Mouse (Mus musculus) myocyte (in vitro differentiated cells): ENCODE measurements around the gene Htt. TPM values are rescaled to one million over a fixed set of nuclear protein-coding genes. Genes with fewer than 3 reads are reported as not detected.

ENCODE experiments used
- H3K27me3 ChIP-seq: one replicate; pipeline ENCODE4 v1.6.1; 2011; ENCODE audit not compliant: control insufficient read depth, insufficient read depth, insufficient read length
- H3K36me3 ChIP-seq: one replicate; pipeline ENCODE4 v1.6.1; 2011; ENCODE audit not compliant: control insufficient read depth, insufficient read depth
- H3K4me2 ChIP-seq: one replicate; pipeline ENCODE4 v1.6.1; 2011; ENCODE audit warnings: low read depth, control low read depth
- H3K4me3 ChIP-seq: one replicate; pipeline ENCODE4 v1.5.1; 2011; ENCODE audit warnings: mild to moderate bottlenecking, control low read depth, moderate library complexity
- H3K79me2 ChIP-seq: one replicate; pipeline ENCODE4 v1.6.1; 2011; ENCODE audit not compliant: control insufficient read depth, insufficient read depth
- H3ac ChIP-seq: one replicate; pipeline ENCODE4 v1.6.1; 2011; ENCODE audit not compliant: control insufficient read depth, insufficient read length
- CEBPB ChIP-seq: IDR thresholded peaks from 2 replicates; pipeline ENCODE4 v1.6.1; 2011; ENCODE audit warnings: mild to moderate bottlenecking, moderate library complexity; ENCODE audit not compliant: poor library complexity, insufficient read depth, severe bottlenecking
- E2F4 ChIP-seq: IDR thresholded peaks from one replicate; pipeline ENCODE4 v1.6.1; 2011; ENCODE audit warnings: mild to moderate bottlenecking, control low read depth, moderate library complexity; ENCODE audit not compliant: insufficient read depth
- MAX ChIP-seq: IDR thresholded peaks from one replicate; pipeline ENCODE4 v1.6.1; 2011; ENCODE audit warnings: low read depth, mild to moderate bottlenecking, control low read depth
- MYOD1 ChIP-seq, 3 experiments: IDR thresholded peaks; one replicate each; pipeline ENCODE4 v1.6.1; 2011; ENCODE audit warnings: control low read depth in 2 of 3, low read depth in 2 of 3, mild to moderate bottlenecking in 2 of 3, moderate library complexity in 1 of 3; ENCODE audit not compliant: insufficient read length in 2 of 3, control insufficient read depth in 1 of 3
- MYOG ChIP-seq, 3 experiments: IDR thresholded peaks; one replicate each; pipeline ENCODE4 v1.6.1; 2011; ENCODE audit warnings: control low read depth in 2 of 3, low read depth in 2 of 3, mild to moderate bottlenecking in 2 of 3; ENCODE audit not compliant: insufficient read length in 2 of 3, control insufficient read depth in 1 of 3, insufficient read depth in 1 of 3
- POLR2A ChIP-seq: IDR thresholded peaks from one replicate; pipeline ENCODE4 v1.6.1; 2011; ENCODE audit warnings: low read depth, mild to moderate bottlenecking, control low read depth, moderate library complexity; ENCODE audit not compliant: insufficient read length
- POLR2AphosphoS2 ChIP-seq: IDR thresholded peaks from one replicate; pipeline ENCODE4 v1.6.1; 2011; ENCODE audit warnings: low read depth, control low read depth; ENCODE audit not compliant: insufficient read length
- REST ChIP-seq: IDR thresholded peaks from one replicate; pipeline ENCODE4 v1.6.1; 2011; ENCODE audit warnings: mild to moderate bottlenecking, control low read depth, moderate library complexity; ENCODE audit not compliant: insufficient read depth, insufficient read length
- SRF ChIP-seq: IDR thresholded peaks from one replicate; pipeline ENCODE4 v1.6.1; 2011; ENCODE audit warnings: low read depth; ENCODE audit not compliant: control insufficient read depth, insufficient read length
- TCF12 ChIP-seq: IDR thresholded peaks from one replicate; pipeline ENCODE4 v1.6.1; 2011; ENCODE audit warnings: mild to moderate bottlenecking, control low read depth; ENCODE audit not compliant: poor library complexity, insufficient read depth, severe bottlenecking
- TCF3 ChIP-seq: IDR thresholded peaks from one replicate; pipeline ENCODE4 v1.6.1; 2011; ENCODE audit warnings: low read depth, control low read depth; ENCODE audit not compliant: insufficient read length
- USF1 ChIP-seq: IDR thresholded peaks from one replicate; pipeline ENCODE4 v1.6.1; 2011; ENCODE audit warnings: low read depth, mild to moderate bottlenecking, control low read depth, moderate library complexity
- polyA plus RNA-seq: library from polyadenylated mRNA; unstranded; fragments of >200 nt; fragmentation: generic; extraction: Trizol; gene quantifications from one replicate; pipeline ENCODE4 v1.2.1, GENCODE M21; 2012; ENCODE audit warnings: missing spikeins

Gene Htt
- polyA plus RNA-seq, 1 experiment, result 8.9 TPM

- Histone ChIP-seq H3K79me2 (no peaks in the 10 kb centered on the region), H3K4me3 (no peak overlapping the region), H3K36me3 (peaks cover 43% of the 10 kb centered on the region), H3ac (no peak overlapping the region), H3K4me2 (no peak overlapping the region), H3K27me3 (no peaks in the 10 kb centered on the region)
- no peak for TF ChIP-seq SRF
- no peak for TF ChIP-seq MYOG (IDR thresholded peaks at IDR 0.05; ENCODE audit: control insufficient read depth in 1 of 3, insufficient read depth in 1 of 3, insufficient read length in 2 of 3, low read depth in 2 of 3)
Observed at GRCm38 (mm10) chr5:34902371-34902770, 140.8 kb downstream of the Htt start.

- H3K4me2 ChIP-seq, result no peak overlapping the region
- H3K36me3 ChIP-seq, result peaks cover 43% of the 10 kb centered on the region
- H3ac ChIP-seq, result no peak overlapping the region
- H3K4me3 ChIP-seq, result no peak overlapping the region
- TF ChIP-seq POLR2AphosphoS2, result no peak
- TF ChIP-seq TCF12, result no peak
- TF ChIP-seq CEBPB, result no peak
- TF ChIP-seq TCF3, result no peak
- no peak for TF ChIP-seq MAX
- TF ChIP-seq MYOD1 (IDR thresholded peaks at IDR 0.05; ENCODE audit: control insufficient read depth in 1 of 3, insufficient read length in 2 of 3, low read depth in 2 of 3), result no peak
- TF ChIP-seq REST, result no peak
- no peak for TF ChIP-seq E2F4
- TF ChIP-seq SRF, result no peak
- TF ChIP-seq MYOG (IDR thresholded peaks at IDR 0.05; ENCODE audit: control insufficient read depth in 1 of 3, insufficient read depth in 1 of 3, insufficient read length in 2 of 3, low read depth in 2 of 3), result no peak
- no peak for TF ChIP-seq POLR2A
- TF ChIP-seq USF1, result no peak
- H3K27me3 ChIP-seq, result no peaks in the 10 kb centered on the region
- no peaks in the 10 kb centered on the region for H3K79me2 ChIP-seq
Observed at GRCm38 (mm10) chr5:34902811-34903385, 141.4 kb downstream of the Htt start.

- no peak overlapping the region for H3K4me3 ChIP-seq
- peaks cover 35% of the 10 kb centered on the region for H3K36me3 ChIP-seq
- no peak overlapping the region for H3K4me2 ChIP-seq
- TF ChIP-seq REST, result no peak
- TF ChIP-seq POLR2AphosphoS2, result no peak
- no peak for TF ChIP-seq MAX
- no peak for TF ChIP-seq TCF3
- TF ChIP-seq SRF, result no peak
- TF ChIP-seq MYOD1 (IDR thresholded peaks at IDR 0.05; ENCODE audit: control insufficient read depth in 1 of 3, insufficient read length in 2 of 3, low read depth in 2 of 3), result no peak
- TF ChIP-seq USF1, result no peak
- no peak for TF ChIP-seq MYOG (IDR thresholded peaks at IDR 0.05; ENCODE audit: control insufficient read depth in 1 of 3, insufficient read depth in 1 of 3, insufficient read length in 2 of 3, low read depth in 2 of 3)
- TF ChIP-seq TCF12, result no peak
- TF ChIP-seq CEBPB, result no peak
- no peak for TF ChIP-seq POLR2A
- no peak for TF ChIP-seq E2F4
- no peak overlapping the region for H3ac ChIP-seq
- H3K79me2 ChIP-seq, result no peaks in the 10 kb centered on the region
- H3K27me3 ChIP-seq, result no peaks in the 10 kb centered on the region
Observed at GRCm38 (mm10) chr5:34904412-34904811, 142.9 kb downstream of the Htt start.

GRCm38 (mm10) chr5:34907230-34907629, 145.7 kb downstream of the Htt start:
- no peak overlapping the region for H3K4me3 ChIP-seq
- TF ChIP-seq SRF (no peak), TCF3 (no peak), MYOD1 (IDR thresholded peaks at IDR 0.05; ENCODE audit: control insufficient read depth in 1 of 3, insufficient read length in 2 of 3, low read depth in 2 of 3) (no peak)
- peaks cover 18% of the 10 kb centered on the region for H3K36me3 ChIP-seq
- no peak overlapping the region for H3ac ChIP-seq
- H3K27me3 ChIP-seq, result no peaks in the 10 kb centered on the region
- H3K79me2 ChIP-seq, result no peaks in the 10 kb centered on the region
- H3K4me2 ChIP-seq, result no peak overlapping the region

GRCm38 (mm10) chr5:34907910-34908725, 146.6 kb downstream of the Htt start, which contains the start of gene Msantd1:
Gene Msantd1, plus strand, starts transcription at chr5:34908012.
- TF ChIP-seq MYOG (IDR thresholded peaks at IDR 0.05; ENCODE audit: control insufficient read depth in 1 of 3, insufficient read depth in 1 of 3, insufficient read length in 2 of 3, low read depth in 2 of 3) (peak in 2 of 3 experiments; percentile 35 to 54), E2F4 (no peak), MYOD1 (IDR thresholded peaks at IDR 0.05; ENCODE audit: control insufficient read depth in 1 of 3, insufficient read length in 2 of 3, low read depth in 2 of 3) (peak in 1 of 3 experiments; percentile 60), TCF3 (no peak)
- H3K36me3 ChIP-seq, result peaks cover 18% of the 10 kb centered on the region
- H3ac ChIP-seq, result no peak within 1 kb of the TSS
- H3K27me3 ChIP-seq, result no peaks in the 10 kb centered on the region
- H3K4me3 ChIP-seq, result no peak within 1 kb of the TSS
- no peaks in the 10 kb centered on the region for H3K79me2 ChIP-seq
- H3K4me2 ChIP-seq, result no peak within 1 kb of the TSS
